Mouse (Mus musculus): ENCODE data around the gene Olfr1219.

Olfr1219 gene

GRCm38 (mm10) chr2:89083413-89083812 is at the start of gene Olfr1219:
Gene Olfr1219, minus strand, starts transcription at chr2:89083513.
- no peak for DNase-seq (ENCODE audit: low spot score)

GRCm38 (mm10) chr2:89132954-89133353 is 49.6 kb upstream of the Olfr1219 start, which contains the start of gene Olfr1222:
Gene Olfr1222, minus strand, starts transcription at chr2:89133054.
- no peak for DNase-seq (ENCODE audit: low spot score)

- no peak for DNase-seq (ENCODE audit: low spot score)
These were observed 33.9 kb upstream of the Olfr1219 start, which contains the start of gene Olfr1221 for GRCm38 (mm10) chr2:89117183-89117582. Gene Olfr1221, minus strand, starts transcription at chr2:89117283.

- DNase-seq (ENCODE audit: low spot score) = no peak
These were observed 23.4 kb upstream of the Olfr1219 start, which contains the start of gene Olfr1220 for GRCm38 (mm10) chr2:89106735-89107134. Gene Olfr1220, minus strand, starts transcription at chr2:89106835.

GRCm38 (mm10) chr2:89105651-89106050 is 22.3 kb upstream of the Olfr1219 start:
- DNase-seq (ENCODE audit: low spot score) = no peak

GRCm38 (mm10) chr2:89093848-89094247 is 10.5 kb upstream of the Olfr1219 start:
- no peak for DNase-seq (ENCODE audit: low spot score)

- DNase-seq (ENCODE audit: low spot score) = no peak
These were observed 1.8 kb downstream of the Olfr1219 start for GRCm38 (mm10) chr2:89081487-89081886.

GRCm38 (mm10) chr2:89061087-89061486 is 22.2 kb downstream of the Olfr1219 start, which contains the start of gene Olfr1218:
Gene Olfr1218, minus strand, starts transcription at chr2:89061187.
- DNase-seq (ENCODE audit: low spot score) = no peak

GRCm38 (mm10) chr2:89031965-89032364 is 51.3 kb downstream of the Olfr1219 start, which contains the start of gene Olfr1217:
Gene Olfr1217, minus strand, starts transcription at chr2:89032065.
- DNase-seq (ENCODE audit: low spot score) = no peak

All from urinary bladder, postnatal 10 days (tissue).